Mouse (Mus musculus) midbrain, embryonic 16.5 days (tissue): ENCODE results near the gene Osbpl11. TPM values are rescaled to one million over a fixed set of nuclear protein-coding genes. Genes with fewer than 3 reads are reported as not detected.
A peak's percentile ranks its signal among the peaks of the same experiment; 100 is the strongest.

Experiments used
- ATAC-seq: fragments of 200-750 bp; cut with Nextera tagmentation; 2 replicates; pipeline ENCODE4 v1.8.0; 2017; ENCODE audit warnings: moderate TSS enrichment
- H3K27ac ChIP-seq: fragments of 300-500 bp; sonication (generic); 2 replicates; pipeline ENCODE4 v1.5.1; 2014; ENCODE audit warnings: mild to moderate bottlenecking, low read length, mixed read lengths
- H3K27me3 ChIP-seq: fragments of 300-500 bp; sonication (generic); 2 replicates; pipeline ENCODE4 v1.6.1; 2014; ENCODE audit warnings: low read depth, low read length, mixed read lengths; ENCODE audit not compliant: control insufficient read depth, insufficient read depth
- H3K36me3 ChIP-seq: fragments of 300-500 bp; sonication (generic); 2 replicates; pipeline ENCODE4 v1.6.1; 2014; ENCODE audit warnings: mild to moderate bottlenecking, low read length, moderate library complexity, mixed read lengths; ENCODE audit not compliant: control insufficient read depth, insufficient read depth
- H3K4me1 ChIP-seq: fragments of 300-500 bp; sonication (generic); 2 replicates; pipeline ENCODE4 v1.6.1; 2014; ENCODE audit warnings: mild to moderate bottlenecking, low read length, mixed read lengths; ENCODE audit not compliant: control insufficient read depth, insufficient read depth
- H3K4me2 ChIP-seq: fragments of 300-500 bp; sonication (generic); 2 replicates; pipeline ENCODE4 v1.6.1; 2014; ENCODE audit warnings: mild to moderate bottlenecking, low read length, mixed read lengths
- H3K4me3 ChIP-seq: fragments of 300-500 bp; sonication (generic); 2 replicates; pipeline ENCODE4 v1.5.1; 2014; ENCODE audit warnings: low read depth, mild to moderate bottlenecking, low read length, moderate library complexity, mixed read lengths
- H3K9ac ChIP-seq: fragments of 300-500 bp; sonication (generic); 2 replicates; pipeline ENCODE4 v1.6.1; 2014; ENCODE audit warnings: low read depth, low read length, mixed read lengths
- H3K9me3 ChIP-seq: fragments of 300-500 bp; sonication (generic); replicated peaks from 2 replicates; pipeline ENCODE4 v1.6.1; 2014; ENCODE audit warnings: mild to moderate bottlenecking, low read length, mixed read lengths; ENCODE audit not compliant: control insufficient read depth, poor library complexity, severe bottlenecking
- WGBS: fragments of 180-500 bp; shearing (Covaris S2); extraction: QIAGEN DNeasy Blood & Tissue Kit; methylation state at CpG from one replicate; pipeline ENCODE4 v1.1.7; 2014; 5-methylcytosine and 5-hydroxymethylcytosine counted together
- polyA plus RNA-seq: library from polyadenylated mRNA; unstranded; fragments of >200 nt; fragmentation: Nextera tagmentation; extraction: Ambion mirVana; gene quantifications from 2 replicates; pipeline ENCODE4 v1.2.1, GENCODE M21; 2015

The Osbpl11 gene
- polyA plus RNA-seq, 1 experiment from 2014 or later: 15.0 TPM

DNA sequence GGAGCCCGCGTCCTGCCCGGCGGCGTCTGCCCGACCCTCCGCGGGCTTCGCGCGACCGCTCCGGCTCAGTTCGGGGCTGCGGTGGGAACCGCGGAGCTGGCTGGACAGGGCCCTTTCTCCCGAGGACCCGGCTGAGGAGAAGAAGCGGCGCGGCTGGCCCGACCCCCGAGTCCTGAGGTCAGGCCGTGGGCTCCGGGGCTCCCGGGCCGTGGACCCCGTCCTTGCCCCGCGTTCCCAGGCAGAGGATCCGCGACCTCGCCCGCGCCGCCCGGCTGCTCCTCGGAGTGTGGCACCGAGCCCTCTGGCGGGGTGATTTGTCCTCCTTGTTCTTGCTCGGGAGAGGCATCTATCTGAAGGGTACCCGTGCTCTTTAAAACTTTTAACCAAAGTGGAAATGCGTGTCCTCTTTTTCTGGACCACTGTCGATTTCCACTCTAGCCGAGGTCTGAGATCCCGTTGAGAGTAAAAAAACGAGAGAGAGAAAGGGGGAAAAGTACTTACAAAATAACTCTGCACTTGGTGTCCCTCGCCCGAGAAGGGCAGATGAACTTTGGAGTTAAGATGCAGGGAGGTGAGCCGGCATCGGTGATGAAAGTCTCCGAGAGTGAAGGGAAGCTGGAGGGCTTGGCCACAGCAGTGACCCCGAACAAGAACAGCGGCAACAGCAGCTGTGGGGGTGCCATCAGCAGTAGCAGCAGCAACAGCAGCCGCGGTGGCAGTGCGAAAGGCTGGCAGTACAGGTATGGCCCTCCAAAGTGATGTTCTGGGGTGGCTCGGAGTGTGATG lies 583 bp downstream of the Osbpl11 start:
- under 1% methylated on average over 59 of the region's 59 CpGs for WGBS
- H3K4me2 ChIP-seq: peak overlapping the region; percentile 62
- H3K27me3 ChIP-seq: no peaks in the 10 kb centered on the region
- no peaks in the 10 kb centered on the region for H3K36me3 ChIP-seq
- H3K27ac ChIP-seq: peak overlapping the region; percentile 91
- ATAC-seq: peak; percentile 85
- peak overlapping the region; percentile 84 for H3K4me3 ChIP-seq
- no peaks in the 10 kb centered on the region for H3K9me3 ChIP-seq
- peak overlapping the region; percentile 90 for H3K9ac ChIP-seq
- H3K4me1 ChIP-seq: peaks cover 26% of the 10 kb centered on the region

GRCm38 (mm10) chr16:33186134-33186533 lies 1.3 kb downstream of the Osbpl11 start:
- H3K27me3 ChIP-seq: no peaks in the 10 kb centered on the region
- peak overlapping the region; percentile 84 for H3K4me3 ChIP-seq
- H3K4me1 ChIP-seq: peaks cover 27% of the 10 kb centered on the region
- ATAC-seq: no peak
- no peaks in the 10 kb centered on the region for H3K9me3 ChIP-seq
- H3K9ac ChIP-seq: peak overlapping the region; percentile 90
- no peak overlapping the region for H3K27ac ChIP-seq
- H3K4me2 ChIP-seq: peak overlapping the region; percentile 62
- 28% methylated on average over 4 of the region's 4 CpGs for WGBS
- H3K36me3 ChIP-seq: no peaks in the 10 kb centered on the region

DNA sequence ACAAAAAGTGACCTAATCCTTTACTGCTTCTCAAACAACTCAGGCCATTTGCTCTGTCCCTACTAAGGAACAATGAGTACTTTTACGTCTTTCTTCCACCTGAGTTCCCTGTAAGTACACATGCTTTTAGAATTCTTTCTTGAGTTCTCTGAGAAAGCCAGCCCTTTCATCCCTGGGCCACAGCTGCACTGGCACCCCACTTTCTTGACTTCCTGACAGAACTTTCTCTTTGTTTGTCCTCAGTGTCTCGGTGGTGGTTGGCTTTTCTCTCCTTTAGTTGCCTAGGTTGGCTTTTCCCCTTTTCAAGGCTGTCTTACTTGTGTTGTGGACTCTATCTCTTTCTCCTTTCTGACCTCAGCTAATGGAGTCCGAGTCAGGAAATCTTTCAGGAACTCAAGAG lies 3.2 kb downstream of the Osbpl11 start:
- no peak for ATAC-seq
- no peaks in the 10 kb centered on the region for H3K27me3 ChIP-seq
- H3K4me3 ChIP-seq: no peak overlapping the region
- peak overlapping the region; percentile 22; the same call in 1 of the 2 replicates for H3K4me2 ChIP-seq
- 50% methylated on average over 3 of the region's 3 CpGs for WGBS
- H3K27ac ChIP-seq: no peak overlapping the region
- no peaks in the 10 kb centered on the region for H3K36me3 ChIP-seq
- H3K4me1 ChIP-seq: peaks cover 38% of the 10 kb centered on the region
- no peaks in the 10 kb centered on the region for H3K9me3 ChIP-seq
- H3K9ac ChIP-seq: no peak overlapping the region

- H3K27ac ChIP-seq: no peak overlapping the region
- peaks cover 30% of the 10 kb centered on the region for H3K4me1 ChIP-seq
- no peak overlapping the region for H3K4me2 ChIP-seq
- 81% methylated on average over 2 of the region's 2 CpGs for WGBS
- no peak overlapping the region for H3K9ac ChIP-seq
- no peaks in the 10 kb centered on the region for H3K27me3 ChIP-seq
- H3K4me3 ChIP-seq: no peak overlapping the region
- 0 out of 2 replicates have a peak, but pooled peaks cover 3% of the 10 kb centered on the region for H3K36me3 ChIP-seq
- H3K9me3 ChIP-seq: no peaks in the 10 kb centered on the region
- no peak for ATAC-seq
Measured at GRCm38 (mm10) chr16:33191671-33192091, 6.8 kb downstream of the Osbpl11 start.

GRCm38 (mm10) chr16:33192280-33192679 lies 7.4 kb downstream of the Osbpl11 start:
- H3K27ac ChIP-seq: no peak overlapping the region
- H3K36me3 ChIP-seq: 0 out of 2 replicates have a peak, but pooled peaks cover 4% of the 10 kb centered on the region
- WGBS: 66% methylated on average over 2 of the region's 2 CpGs
- no peak overlapping the region for H3K4me2 ChIP-seq
- H3K9ac ChIP-seq: no peak overlapping the region
- H3K9me3 ChIP-seq: no peaks in the 10 kb centered on the region
- no peak for ATAC-seq
- no peak overlapping the region for H3K4me3 ChIP-seq
- H3K27me3 ChIP-seq: no peaks in the 10 kb centered on the region
- H3K4me1 ChIP-seq: peaks cover 25% of the 10 kb centered on the region

- WGBS: 39% methylated on average over 2 of the region's 2 CpGs
Measured at GRCm38 (mm10) chr16:33193649-33194048, 8.8 kb downstream of the Osbpl11 start.

GRCm38 (mm10) chr16:33195686-33196313 lies 10.9 kb downstream of the Osbpl11 start:
- H3K9ac ChIP-seq: no peak overlapping the region
- H3K36me3 ChIP-seq: peaks cover 4% of the 10 kb centered on the region; the same call in 1 of the 2 replicates
- peaks cover 11% of the 10 kb centered on the region for H3K4me1 ChIP-seq
- H3K27me3 ChIP-seq: no peaks in the 10 kb centered on the region
- H3K4me2 ChIP-seq: no peak overlapping the region
- H3K9me3 ChIP-seq: no peaks in the 10 kb centered on the region
- ATAC-seq: no peak
- WGBS: 63% methylated on average over 4 of the region's 5 CpGs
- H3K4me3 ChIP-seq: no peak overlapping the region
- H3K27ac ChIP-seq: no peak overlapping the region

More at GRCm38 (mm10) chr16:33193649-33194048, 8.8 kb downstream of the Osbpl11 start:
- no peaks in the 10 kb centered on the region for H3K27me3 ChIP-seq
- ATAC-seq: no peak; the same call in 1 of the 2 replicates
- H3K4me2 ChIP-seq: no peak overlapping the region
- no peaks in the 10 kb centered on the region for H3K9me3 ChIP-seq
- peaks cover 15% of the 10 kb centered on the region for H3K4me1 ChIP-seq
- H3K9ac ChIP-seq: no peak overlapping the region
- H3K27ac ChIP-seq: no peak overlapping the region
- no peak overlapping the region for H3K4me3 ChIP-seq
- 0 out of 2 replicates have a peak, but pooled peaks cover 4% of the 10 kb centered on the region for H3K36me3 ChIP-seq

DNA sequence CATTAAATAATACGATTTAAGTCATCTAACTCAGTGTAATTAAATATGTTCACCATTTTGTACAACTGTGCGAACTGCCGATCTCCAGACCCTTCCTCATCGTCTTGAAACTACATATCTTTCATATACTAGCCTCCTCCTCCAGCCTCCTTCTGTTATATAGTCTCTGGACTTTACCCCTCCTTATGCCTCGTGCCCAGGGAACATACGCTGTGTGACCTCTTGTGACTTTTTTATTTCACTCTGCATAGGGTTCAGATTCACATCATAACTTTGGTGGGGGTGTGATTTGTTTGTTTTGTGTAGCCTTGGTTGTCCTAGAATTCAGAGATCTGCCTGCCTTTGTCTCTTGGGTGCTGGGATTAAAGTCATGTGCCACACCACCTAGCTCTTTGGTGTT lies 11.7 kb downstream of the Osbpl11 start:
- ATAC-seq: no peak
- no peaks in the 10 kb centered on the region for H3K9me3 ChIP-seq
- no peak overlapping the region for H3K4me2 ChIP-seq
- H3K27ac ChIP-seq: no peak overlapping the region
- no peak overlapping the region for H3K9ac ChIP-seq
- H3K4me3 ChIP-seq: no peak overlapping the region
- H3K4me1 ChIP-seq: peaks cover 8% of the 10 kb centered on the region
- WGBS: 93% methylated on average over 6 of the region's 6 CpGs
- no peaks in the 10 kb centered on the region for H3K27me3 ChIP-seq
- peaks cover 8% of the 10 kb centered on the region; the same call in 1 of the 2 replicates for H3K36me3 ChIP-seq

- ATAC-seq: no peak
- Histone ChIP-seq H3K36me3 (peaks cover 8% of the 10 kb centered on the region; the same call in 1 of the 2 replicates), H3K4me3 (no peak overlapping the region), H3K9ac (no peak overlapping the region), H3K9me3 (no peaks in the 10 kb centered on the region), H3K4me1 (no peaks in the 10 kb centered on the region), H3K4me2 (no peak overlapping the region), H3K27ac (no peak overlapping the region), H3K27me3 (no peaks in the 10 kb centered on the region)
- 98% methylated on average over 8 of the region's 8 CpGs for WGBS
Measured at GRCm38 (mm10) chr16:33200589-33200988, 15.7 kb downstream of the Osbpl11 start.
